Mouse (Mus musculus) brown adipose tissue, adult 24 weeks (tissue): ENCODE data around the gene Fam131c. TPM values are rescaled to one million over a fixed set of nuclear protein-coding genes. Genes with fewer than 3 reads are reported as not detected.
A peak's percentile ranks its signal among the peaks of the same experiment; 100 is the strongest.

Source experiments
- H3K27ac ChIP-seq: fragments of 200-500 bp; replicated peaks from 2 replicates; pipeline ENCODE4 v1.5.1; 2012; ENCODE audit warnings: low read depth, mild to moderate bottlenecking, low read length
- H3K4me1 ChIP-seq: fragments of 200-500 bp; 2 replicates; pipeline ENCODE4 v1.6.1; 2012; ENCODE audit warnings: low read length, mixed read lengths; ENCODE audit not compliant: control insufficient read depth, insufficient read depth, insufficient read length
- H3K4me3 ChIP-seq: fragments of 200-500 bp; 2 replicates; pipeline ENCODE4 v1.5.1; 2012; ENCODE audit warnings: low read depth, mild to moderate bottlenecking, low read length, moderate library complexity; ENCODE audit not compliant: insufficient read depth
- polyA plus RNA-seq: library from polyadenylated mRNA; stranded (reverse); fragments of >200 nt; gene quantifications from 2 replicates; pipeline ENCODE4 v1.2.4, GENCODE M21; 2012; ENCODE audit not compliant: missing spikeins, insufficient read depth, insufficient read length

Gene Fam131c
- polyA plus RNA-seq, 1 experiment, result not detected

DNA sequence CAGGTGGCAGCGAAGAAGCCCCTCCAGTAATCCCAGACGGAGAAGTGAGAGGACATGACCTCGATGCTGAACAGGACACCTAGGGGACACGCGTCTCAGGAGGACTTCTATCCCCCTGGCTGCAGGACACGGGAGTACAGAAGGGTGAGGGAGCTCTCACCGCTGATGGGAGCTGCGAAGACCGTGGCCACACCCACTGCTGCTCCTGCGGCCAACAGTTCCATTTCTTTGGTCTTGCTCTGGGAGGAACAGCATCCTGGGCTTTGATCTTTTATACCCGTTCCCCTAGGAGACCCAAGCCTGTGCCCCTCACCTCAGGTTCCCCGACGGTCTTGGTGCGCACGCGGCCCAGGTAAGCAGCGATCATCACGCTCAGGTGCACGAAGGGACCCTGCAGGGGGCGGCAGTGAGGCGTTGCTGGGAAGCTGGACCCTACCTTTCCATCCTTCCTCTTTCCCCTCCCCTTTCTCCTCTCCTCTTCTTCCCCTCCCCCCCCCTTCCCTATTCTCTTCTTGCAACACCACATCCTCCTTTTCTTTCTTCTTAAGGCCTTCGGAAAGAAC, 43.5 kb downstream of the Fam131c start:
- no peak overlapping the region for H3K27ac ChIP-seq
- H3K4me1 ChIP-seq, result no peaks in the 10 kb centered on the region
- H3K4me3 ChIP-seq, result no peak overlapping the region

DNA sequence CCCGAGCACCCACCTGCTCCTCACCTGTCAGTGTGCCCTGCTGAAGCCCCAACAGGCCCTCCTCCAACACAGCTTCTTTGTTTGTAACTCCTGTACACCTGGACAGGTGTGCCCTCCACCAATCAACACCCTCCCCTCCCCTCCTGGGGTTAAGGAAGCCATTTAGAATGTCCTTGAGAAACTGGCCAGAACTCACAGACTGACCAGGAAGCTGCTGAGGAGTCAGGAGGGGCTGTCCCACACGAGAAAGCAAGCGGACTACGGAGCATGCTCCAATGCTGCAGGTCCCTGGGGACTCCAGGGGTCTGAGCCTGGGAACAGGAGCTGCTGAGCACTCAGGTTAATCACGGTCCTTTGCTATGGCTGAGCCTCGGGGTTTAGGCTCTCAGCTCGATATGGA, 47.9 kb downstream of the Fam131c start, which contains the start of gene Clcnkb:
Clcnkb (minus strand) TSS at position 91 of the 400 bp plus-strand sequence.
- no peak within 1 kb of the TSS for H3K27ac ChIP-seq
- no peaks in the 10 kb centered on the region for H3K4me1 ChIP-seq
- H3K4me3 ChIP-seq, result no peak within 1 kb of the TSS

DNA sequence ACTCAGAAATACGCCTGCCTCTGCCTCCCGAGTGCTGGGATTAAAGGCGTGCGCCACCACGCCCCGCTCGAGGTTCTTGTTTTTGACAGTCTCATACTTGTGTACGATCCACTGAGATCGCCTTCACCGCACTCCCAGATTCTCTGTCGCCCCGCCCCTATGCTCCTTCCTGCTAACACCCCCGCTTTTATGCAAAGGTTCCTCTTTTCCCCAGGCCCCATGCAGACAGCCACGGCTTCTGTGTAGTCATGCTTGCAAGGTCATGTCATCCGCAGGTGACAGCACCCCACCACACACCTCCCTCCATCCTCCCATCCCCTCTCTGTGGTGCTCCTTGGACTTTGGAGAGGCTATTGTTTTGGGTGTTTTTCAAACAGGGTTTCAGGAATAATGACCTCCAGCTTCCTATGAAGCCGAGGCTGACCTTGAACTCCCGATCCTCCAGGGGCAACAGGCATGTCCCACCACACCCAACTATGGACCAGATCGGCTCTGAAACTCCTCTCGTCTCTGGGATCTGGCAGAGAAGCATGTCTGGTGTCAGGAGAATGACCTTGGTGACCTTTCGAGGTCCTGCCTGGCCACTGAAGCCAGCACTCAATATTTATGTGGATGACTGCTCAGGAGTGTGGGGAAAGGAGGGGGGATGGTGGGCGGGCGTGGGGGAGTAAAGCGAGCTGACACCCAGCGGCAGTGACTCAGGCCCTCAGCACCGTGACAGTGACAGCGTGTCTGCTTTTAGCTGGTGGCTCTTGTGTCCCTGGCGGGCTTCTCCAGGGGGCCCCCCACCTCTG, 51.6 kb downstream of the Fam131c start:
- no peak overlapping the region for H3K27ac ChIP-seq
- no peaks in the 10 kb centered on the region for H3K4me1 ChIP-seq
- H3K4me3 ChIP-seq, result no peak overlapping the region

DNA sequence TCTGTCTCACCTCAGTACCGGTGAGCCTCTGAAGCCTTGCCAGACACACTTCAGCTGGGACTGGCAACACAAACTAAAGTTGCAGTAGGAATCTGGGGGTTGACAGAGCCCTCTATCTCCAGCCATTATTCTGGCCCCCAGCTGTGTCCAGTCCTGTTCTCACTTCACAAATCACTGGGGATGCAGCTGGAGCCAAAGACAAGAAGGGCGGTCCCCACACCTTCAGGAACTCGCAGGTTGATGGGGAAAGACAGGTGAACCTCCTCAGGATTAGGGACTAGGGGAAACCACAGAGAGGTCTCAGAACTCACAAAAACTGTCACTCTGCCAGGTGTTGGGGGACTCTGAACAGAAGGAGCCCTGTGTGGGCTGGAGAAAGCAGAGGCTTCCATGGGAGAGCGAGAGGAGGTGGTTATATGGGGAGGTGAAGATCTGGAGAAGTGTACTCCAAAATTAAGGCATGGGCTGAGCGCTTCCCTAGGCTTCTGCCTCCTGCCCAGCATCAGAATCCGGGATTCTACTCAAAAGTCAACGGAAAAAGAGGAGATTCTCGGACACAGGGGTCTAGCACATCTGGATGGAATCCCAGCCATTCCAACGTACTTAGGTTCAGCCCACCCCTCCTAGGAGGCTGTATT, 52.3 kb downstream of the Fam131c start, which contains the start of gene Hspb7:
Hspb7 (plus strand) TSS at position 588 of the 638 bp plus-strand sequence.
- Histone ChIP-seq H3K4me3 (no peak within 1 kb of the TSS), H3K4me1 (no peaks in the 10 kb centered on the region), H3K27ac (no peak within 1 kb of the TSS; the same call in 1 of the 2 replicates)

DNA sequence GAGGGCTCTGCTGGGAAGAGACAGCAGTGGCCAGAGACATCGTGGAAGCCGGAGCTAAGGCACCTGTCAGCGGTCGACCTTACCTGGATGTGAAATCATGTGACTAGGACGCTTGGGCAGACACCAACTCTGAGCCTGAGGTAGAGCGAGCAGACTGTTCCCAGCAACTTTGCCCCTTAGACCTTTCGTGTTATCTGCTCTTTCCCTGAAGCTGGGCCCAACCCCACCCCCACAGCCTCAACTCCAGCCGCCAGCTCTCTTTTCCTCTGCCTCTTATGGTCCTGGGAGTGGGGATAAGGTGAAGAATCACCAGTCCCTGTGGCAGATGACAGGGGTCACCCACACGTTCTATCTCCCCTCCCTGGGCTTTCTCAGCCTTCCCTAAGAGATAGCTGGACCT, 52.9 kb downstream of the Fam131c start:
- Histone ChIP-seq H3K4me3 (no peak overlapping the region), H3K27ac (no peak overlapping the region)

DNA sequence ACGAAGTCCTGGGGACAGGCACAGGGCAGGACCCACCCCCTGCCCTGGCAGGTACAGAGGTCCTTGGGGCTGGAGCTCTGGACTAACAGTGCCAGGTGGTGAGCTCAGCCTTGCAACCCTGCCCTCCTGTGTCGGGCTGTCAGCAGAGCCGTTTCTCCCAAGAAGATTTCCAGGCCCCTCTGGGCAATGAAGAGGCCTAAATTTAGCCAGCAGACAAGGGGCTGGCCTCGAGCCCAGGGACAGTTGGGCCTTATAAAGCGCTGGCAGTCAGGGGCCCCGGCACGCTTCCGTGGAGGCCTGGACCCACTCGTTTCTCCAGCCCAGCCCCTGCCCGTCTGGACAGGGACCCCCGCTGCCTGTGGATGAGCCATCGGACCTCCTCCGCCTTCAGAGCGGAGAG, 53.4 kb downstream of the Fam131c start:
- H3K4me3 ChIP-seq, result no peak overlapping the region
- no peak overlapping the region; the same call in 1 of the 2 replicates for H3K27ac ChIP-seq
- no peaks in the 10 kb centered on the region; the same call in 1 of the 2 replicates for H3K4me1 ChIP-seq

More for the DNA sequence above, 52.9 kb downstream of the Fam131c start:
- no peaks in the 10 kb centered on the region; the same call in 1 of the 2 replicates for H3K4me1 ChIP-seq

DNA sequence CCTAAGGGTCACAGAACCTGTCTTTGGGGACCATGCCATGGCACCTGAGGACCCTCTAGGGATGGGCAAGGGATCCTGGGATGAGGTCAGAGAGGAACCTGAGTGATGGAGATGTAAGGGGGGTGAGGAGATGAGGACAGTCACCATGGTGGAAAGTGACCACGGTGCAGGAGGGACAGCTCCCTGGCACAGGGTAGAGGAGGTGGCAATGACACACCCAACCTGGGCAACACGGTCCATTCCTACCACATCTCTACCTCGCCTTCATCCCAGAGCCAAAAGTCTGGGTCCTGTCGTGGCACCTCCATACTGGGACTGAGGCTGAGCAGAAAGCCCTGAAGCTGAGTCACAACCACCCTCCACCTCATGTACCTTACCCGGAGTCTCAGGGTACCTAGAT, 54.8 kb downstream of the Fam131c start:
- H3K4me1 ChIP-seq, result no peaks in the 10 kb centered on the region; the same call in 1 of the 2 replicates
- H3K4me3 ChIP-seq, result no peak overlapping the region
- no peak overlapping the region for H3K27ac ChIP-seq

DNA sequence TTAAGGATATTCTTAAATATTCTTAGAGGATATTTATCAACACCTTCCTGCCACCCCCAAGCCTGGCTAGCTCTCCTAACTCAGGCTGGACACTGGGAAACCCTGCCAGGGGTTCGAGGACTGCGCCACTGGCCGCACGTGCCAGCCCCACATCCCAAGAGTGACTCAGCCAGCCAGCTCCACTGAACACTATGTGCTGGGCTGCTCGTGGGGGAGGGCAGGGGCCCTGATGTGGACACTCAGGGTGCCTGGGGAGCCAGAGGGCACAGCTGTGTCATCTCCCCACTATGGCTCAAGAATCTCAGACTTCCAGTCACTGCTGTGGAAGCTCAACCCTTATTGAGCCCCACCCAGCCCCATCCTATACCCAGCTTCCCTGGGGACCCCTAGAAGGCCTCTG, 55.3 kb downstream of the Fam131c start:
- H3K4me3 ChIP-seq, result no peak overlapping the region
- H3K27ac ChIP-seq, result no peak overlapping the region

DNA sequence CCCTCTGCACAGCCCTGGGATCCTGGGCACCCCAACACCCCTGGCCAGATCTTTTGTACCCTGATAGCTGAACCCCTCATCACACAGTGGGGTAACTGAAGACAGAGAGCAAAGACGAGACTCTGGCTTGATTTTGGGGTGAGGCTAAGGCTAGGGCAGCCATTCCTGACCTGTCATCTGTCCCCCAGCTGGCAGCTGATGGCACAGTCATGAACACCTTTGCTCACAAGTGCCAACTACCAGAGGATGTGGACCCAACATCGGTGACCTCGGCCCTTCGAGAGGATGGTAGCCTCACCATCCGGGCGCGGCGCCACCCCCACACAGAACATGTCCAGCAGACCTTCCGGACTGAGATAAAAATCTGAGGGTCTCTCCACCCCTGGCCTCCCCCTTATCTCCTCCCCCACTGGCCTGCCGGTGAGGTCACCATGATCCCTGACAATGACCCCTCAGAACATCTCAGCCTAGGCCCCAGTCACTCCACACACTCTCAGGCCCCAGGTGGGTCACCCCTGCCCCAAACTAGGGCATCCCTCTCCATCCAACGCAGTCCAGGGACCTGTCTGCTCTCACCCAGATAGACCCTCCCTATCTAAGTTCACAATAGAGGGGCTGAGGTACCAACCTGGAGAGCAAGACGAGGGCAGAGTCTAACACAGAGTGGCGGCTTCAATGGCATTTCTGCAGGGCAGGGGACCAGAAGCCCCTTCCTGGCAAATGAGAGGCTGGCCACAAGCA, 55.8 kb downstream of the Fam131c start:
- H3K4me1 ChIP-seq, result no peaks in the 10 kb centered on the region; the same call in 1 of the 2 replicates
- no peak overlapping the region for H3K4me3 ChIP-seq
- no peak overlapping the region for H3K27ac ChIP-seq

More for the DNA sequence above, 55.3 kb downstream of the Fam131c start:
- H3K4me1 ChIP-seq, result no peaks in the 10 kb centered on the region; the same call in 1 of the 2 replicates

DNA sequence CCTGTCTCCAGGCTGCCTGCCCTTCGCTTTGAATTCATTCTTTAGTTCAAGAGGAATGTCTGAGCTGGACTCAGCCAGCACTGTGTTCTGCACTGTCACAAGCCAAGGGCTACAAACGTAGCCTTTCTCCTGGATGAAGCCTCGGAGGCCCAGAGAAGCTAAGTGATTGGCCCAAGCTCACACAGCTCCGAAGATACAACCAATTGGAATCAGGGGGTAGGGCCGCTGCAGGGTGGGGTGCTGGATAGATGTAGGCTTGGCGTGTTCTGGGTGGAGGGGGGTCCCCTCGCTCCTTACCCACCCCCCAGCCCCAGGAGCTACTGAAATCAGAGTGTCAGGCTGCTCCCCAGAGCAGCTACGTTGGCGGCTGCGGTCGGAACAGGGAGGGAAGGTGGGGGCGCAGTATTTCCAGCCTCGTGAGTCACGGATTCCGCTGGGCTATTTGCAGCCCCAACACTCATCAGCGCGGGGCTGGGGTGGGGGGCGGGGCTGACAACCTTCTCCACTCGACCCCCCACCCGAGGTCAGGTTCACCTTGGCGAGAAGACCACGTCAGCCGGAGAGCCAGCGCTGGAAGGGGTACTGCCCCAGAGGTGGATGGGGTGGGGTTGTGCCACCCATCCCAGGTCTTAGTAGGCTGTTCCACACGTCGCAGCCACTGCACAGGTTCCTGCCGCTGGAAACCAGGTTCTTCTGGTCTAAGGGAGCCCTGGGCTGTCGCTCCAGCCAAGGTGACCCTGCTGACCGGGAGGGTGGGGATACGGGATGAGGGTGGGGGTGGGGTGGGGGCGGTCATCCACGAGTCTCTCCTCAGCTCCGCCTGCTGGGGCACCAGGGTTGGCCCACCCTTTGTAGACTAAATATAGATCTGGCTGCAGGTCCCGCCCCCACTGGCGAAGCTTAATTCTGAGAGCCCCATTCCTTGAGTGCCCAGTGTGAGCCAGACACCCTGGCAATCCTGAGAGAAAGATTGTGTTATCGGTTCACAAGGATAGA, 57.8 kb downstream of the Fam131c start:
- Histone ChIP-seq H3K4me1 (no peaks in the 10 kb centered on the region; the same call in 1 of the 2 replicates), H3K4me3 (peak overlapping the region; percentile 51), H3K27ac (peak overlapping the region; percentile 23; the same call in 1 of the 2 replicates)

DNA sequence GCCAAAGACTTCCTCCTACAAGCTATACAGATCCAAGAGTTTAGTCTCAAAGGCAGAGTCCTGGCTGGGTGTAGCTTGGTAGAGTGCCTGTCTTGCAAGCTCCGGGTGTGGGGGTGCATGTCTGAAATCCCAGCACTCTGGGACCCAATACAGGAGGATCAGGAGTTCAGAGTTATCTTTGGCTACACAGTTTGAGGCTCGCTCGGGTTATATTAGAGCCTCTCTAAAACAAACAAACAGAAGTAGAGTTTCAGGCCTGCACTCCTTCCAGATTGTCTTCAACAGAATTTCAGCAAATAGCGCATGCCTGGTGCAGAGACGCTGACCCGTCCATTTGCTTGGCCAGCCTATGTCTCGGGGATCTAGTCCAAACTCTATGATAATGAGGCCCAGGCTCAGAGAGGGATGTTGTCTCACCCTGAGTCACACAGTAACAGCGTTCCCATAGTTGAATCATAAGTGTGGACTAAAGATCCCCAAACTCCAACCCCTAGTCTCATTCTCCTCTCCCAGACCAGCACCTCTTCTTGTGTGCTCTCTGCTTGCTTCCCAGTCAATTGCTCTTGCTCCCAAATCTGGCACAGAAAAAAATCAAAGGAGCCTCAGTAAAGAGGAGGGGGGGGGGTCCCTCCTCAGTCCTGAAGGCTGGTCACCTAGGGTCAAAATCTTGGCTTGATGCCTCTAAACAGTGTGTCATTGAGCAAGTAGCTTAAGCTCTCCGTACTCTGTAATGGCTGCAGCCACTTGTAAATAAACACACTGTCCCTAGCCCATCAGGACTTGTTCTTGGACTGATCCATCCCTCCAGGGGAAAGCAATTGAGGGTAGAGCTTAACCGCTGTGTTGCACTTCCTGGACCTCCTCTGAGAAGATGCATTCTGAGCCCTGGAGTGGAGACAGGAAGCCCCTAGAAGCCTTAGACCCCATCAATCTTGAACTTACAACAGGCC, 59.1 kb downstream of the Fam131c start:
- H3K27ac ChIP-seq, result no peak overlapping the region
- no peaks in the 10 kb centered on the region; the same call in 1 of the 2 replicates for H3K4me1 ChIP-seq
- H3K4me3 ChIP-seq, result no peak overlapping the region

DNA sequence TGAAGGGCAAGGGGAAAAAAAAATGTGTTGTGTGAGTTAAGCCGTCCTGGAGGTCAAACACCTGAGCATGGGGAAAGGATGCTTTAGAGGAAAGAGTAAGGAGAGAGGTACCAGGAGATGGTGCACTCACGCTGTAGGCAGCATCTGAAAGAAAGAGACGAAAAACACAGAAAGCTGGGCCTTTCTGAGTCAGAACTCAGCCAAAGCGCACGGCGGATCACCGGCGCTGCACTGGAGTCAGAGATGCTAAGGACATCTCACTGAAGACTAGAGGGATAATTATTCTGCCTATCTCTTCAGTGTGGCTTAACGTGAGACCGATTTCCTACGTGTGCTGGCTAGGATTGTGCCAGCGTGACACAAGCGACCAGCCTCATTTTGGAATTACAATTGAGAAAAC, 59.9 kb downstream of the Fam131c start:
- no peak overlapping the region for H3K27ac ChIP-seq
- no peak overlapping the region for H3K4me3 ChIP-seq
- H3K4me1 ChIP-seq, result no peaks in the 10 kb centered on the region; the same call in 1 of the 2 replicates

DNA sequence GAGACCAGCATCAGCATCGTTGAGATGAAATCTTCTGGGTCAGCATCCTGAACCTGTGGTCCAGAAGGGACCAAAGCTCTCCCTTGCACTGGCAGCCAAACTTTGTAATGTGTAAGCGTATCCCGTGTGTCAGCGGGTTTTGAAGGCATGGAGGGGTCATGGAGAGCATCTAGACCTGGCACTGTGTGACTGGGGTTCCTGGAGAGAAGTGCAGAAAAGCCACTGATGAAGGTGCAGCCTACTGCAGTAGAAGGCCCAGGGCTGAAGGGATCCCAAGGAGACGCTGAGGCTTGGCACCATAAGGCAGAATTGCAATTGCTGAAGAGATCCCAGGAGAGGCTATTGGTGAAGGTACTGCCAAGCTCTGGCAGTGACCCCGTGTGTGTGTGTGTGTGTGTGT, 61.4 kb downstream of the Fam131c start:
- H3K27ac ChIP-seq, result no peak overlapping the region
- no peaks in the 10 kb centered on the region; the same call in 1 of the 2 replicates for H3K4me1 ChIP-seq

More for the DNA sequence above, 61.4 kb downstream of the Fam131c start:
- no peak overlapping the region for H3K4me3 ChIP-seq
